Mouse (Mus musculus) MEL (cell line): ENCODE results near the gene Arhgap35.
A peak's percentile ranks its signal among the peaks of the same experiment; 100 is the strongest.

Source experiments
- CHD2 ChIP-seq: IDR thresholded peaks from 2 replicates; pipeline ENCODE4 v1.6.1; 2011; ENCODE audit warnings: low read length, improper control_type of control experiment
- CTCF ChIP-seq, 3 experiments: IDR thresholded peaks in 2 of 3; conservative IDR thresholded peaks in 1 of 3; 2 replicates each; pipeline ENCODE4 v1.5.1; 2011 to 2012; ENCODE audit warnings: low read length in 3 of 3, low read depth in 2 of 3, mild to moderate bottlenecking in 2 of 3, improper control_type of control experiment in 1 of 3, inconsistent platforms in 1 of 3, mixed read lengths in 1 of 3, moderate library complexity in 1 of 3; ENCODE audit not compliant: control insufficient read depth in 1 of 3, insufficient read depth in 1 of 3, poor library complexity in 1 of 3, severe bottlenecking in 1 of 3
- EP300 ChIP-seq, 2 experiments: IDR thresholded peaks; 2 replicates each; pipeline ENCODE4 v1.6.1; 2011; ENCODE audit warnings: improper control_type of control experiment in 2 of 2, low read length in 2 of 2, low read depth in 1 of 2, mild to moderate bottlenecking in 1 of 2
- GATA1 ChIP-seq: IDR thresholded peaks from 2 replicates; pipeline ENCODE4 v1.6.1; 2011; ENCODE audit warnings: low read depth, low read length, improper control_type of control experiment
- HCFC1 ChIP-seq: IDR thresholded peaks from 2 replicates; pipeline ENCODE4 v1.6.1; 2012; ENCODE audit warnings: low read depth, mild to moderate bottlenecking, inconsistent platforms, low read length, improper control_type of control experiment, moderate library complexity
- MAFK ChIP-seq: IDR thresholded peaks from 2 replicates; pipeline ENCODE4 v1.6.1; 2011; ENCODE audit warnings: low read depth, mild to moderate bottlenecking, low read length, improper control_type of control experiment, borderline replicate concordance
- MAX ChIP-seq: IDR thresholded peaks from 2 replicates; pipeline ENCODE4 v1.6.1; 2011; ENCODE audit warnings: low read length, improper control_type of control experiment
- MYC ChIP-seq: IDR thresholded peaks from 2 replicates; pipeline ENCODE4 v1.6.1; 2011; ENCODE audit warnings: low read depth, mild to moderate bottlenecking, low read length, improper control_type of control experiment, moderate library complexity
- POLR2A ChIP-seq, 2 experiments: IDR thresholded peaks; 2 replicates each; pipeline ENCODE4 v1.6.1; 2011 to 2012; ENCODE audit warnings: low read length in 2 of 2, mild to moderate bottlenecking in 2 of 2, control low read depth in 1 of 2, improper control_type of control experiment in 1 of 2, low read depth in 1 of 2, moderate library complexity in 1 of 2; ENCODE audit not compliant: control insufficient read depth in 1 of 2, insufficient read depth in 1 of 2, poor library complexity in 1 of 2
- USF1 ChIP-seq: IDR thresholded peaks from 2 replicates; pipeline ENCODE4 v1.6.1; 2014; ENCODE audit warnings: low read depth, mild to moderate bottlenecking, inconsistent platforms, low read length, improper control_type of control experiment, moderate library complexity
- ZMIZ1 ChIP-seq: IDR thresholded peaks from 2 replicates; pipeline ENCODE4 v1.6.1; 2012; ENCODE audit warnings: low read depth, mild to moderate bottlenecking, inconsistent platforms, low read length, improper control_type of control experiment, moderate library complexity
- ZNF384 ChIP-seq: IDR thresholded peaks from 2 replicates; pipeline ENCODE4 v1.6.1; 2012; ENCODE audit warnings: low read depth, mild to moderate bottlenecking, inconsistent platforms, low read length, improper control_type of control experiment

DNA sequence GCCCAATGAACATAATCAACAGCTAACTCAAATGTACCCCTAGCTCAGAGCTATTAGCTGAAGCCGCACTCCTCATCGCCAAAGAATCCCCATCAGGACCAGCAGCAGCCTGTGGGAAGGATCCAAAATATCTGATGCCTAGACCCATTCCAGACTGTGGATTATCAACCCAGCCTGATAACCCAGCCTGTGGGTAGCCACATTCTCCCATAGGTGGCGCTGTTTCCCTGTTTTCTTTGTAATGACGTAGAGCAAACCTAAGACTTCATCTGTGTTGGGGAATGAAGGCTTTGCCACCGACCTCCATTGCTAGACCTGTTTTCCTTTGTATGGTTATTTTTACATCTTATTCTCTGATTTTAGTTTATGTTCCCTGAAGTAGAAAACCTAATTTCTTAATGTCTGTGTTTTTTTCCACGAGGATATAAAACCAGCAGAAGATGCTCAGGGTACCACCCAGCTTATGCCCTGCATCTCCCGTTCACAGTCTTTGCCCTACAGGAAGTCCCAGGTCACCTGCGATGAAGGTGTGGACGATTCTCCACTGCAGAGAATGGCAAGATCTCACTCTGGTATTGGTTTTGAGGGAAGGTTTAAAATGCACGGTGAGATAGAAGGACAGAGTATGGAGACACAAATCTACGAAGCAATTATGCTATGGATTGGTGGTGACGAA lies 13.4 kb upstream of the Arhgap35 start:
- TF ChIP-seq ZMIZ1 (no peak), CTCF (IDR thresholded peaks at IDR 0.05 in 2 of 3, conservative IDR thresholded peaks at IDR 0.05 in 1 of 3; ENCODE audit: control insufficient read depth in 1 of 3, insufficient read depth in 1 of 3, low read depth in 2 of 3, low read length in 3 of 3, poor library complexity in 1 of 3, severe bottlenecking in 1 of 3) (peak; percentile 31 to 84 (median 74)), POLR2A (IDR thresholded peaks at IDR 0.05; ENCODE audit: control insufficient read depth in 1 of 2, insufficient read depth in 1 of 2, low read depth in 1 of 2, low read length in 2 of 2, poor library complexity in 1 of 2) (no peak), EP300 (IDR thresholded peaks at IDR 0.05; ENCODE audit: low read depth in 1 of 2, low read length in 2 of 2) (no peak), ZNF384 (no peak), GATA1 (no peak), MYC (no peak), MAFK (no peak), CHD2 (no peak), USF1 (no peak), HCFC1 (no peak), MAX (no peak)
